Mouse (Mus musculus) gastrocnemius, postnatal 10 days (tissue): ENCODE data around the gene Cmss1. TPM values are rescaled to one million over a fixed set of nuclear protein-coding genes. Genes with fewer than 3 reads are reported as not detected.

Experiments used
- DNase-seq: peaks from one replicate; pipeline ENCODE4 v3.0.0; 2021; ENCODE audit warnings: mixed read lengths
- total RNA-seq, 2 experiments: library from RNA; stranded (reverse); gene quantifications; 2 replicates each; pipeline ENCODE4 v1.2.3; 2021

The Cmss1 gene
- total RNA-seq, 2 experiments from 2014 or later: 22.1 to 25.5 TPM

DNA sequence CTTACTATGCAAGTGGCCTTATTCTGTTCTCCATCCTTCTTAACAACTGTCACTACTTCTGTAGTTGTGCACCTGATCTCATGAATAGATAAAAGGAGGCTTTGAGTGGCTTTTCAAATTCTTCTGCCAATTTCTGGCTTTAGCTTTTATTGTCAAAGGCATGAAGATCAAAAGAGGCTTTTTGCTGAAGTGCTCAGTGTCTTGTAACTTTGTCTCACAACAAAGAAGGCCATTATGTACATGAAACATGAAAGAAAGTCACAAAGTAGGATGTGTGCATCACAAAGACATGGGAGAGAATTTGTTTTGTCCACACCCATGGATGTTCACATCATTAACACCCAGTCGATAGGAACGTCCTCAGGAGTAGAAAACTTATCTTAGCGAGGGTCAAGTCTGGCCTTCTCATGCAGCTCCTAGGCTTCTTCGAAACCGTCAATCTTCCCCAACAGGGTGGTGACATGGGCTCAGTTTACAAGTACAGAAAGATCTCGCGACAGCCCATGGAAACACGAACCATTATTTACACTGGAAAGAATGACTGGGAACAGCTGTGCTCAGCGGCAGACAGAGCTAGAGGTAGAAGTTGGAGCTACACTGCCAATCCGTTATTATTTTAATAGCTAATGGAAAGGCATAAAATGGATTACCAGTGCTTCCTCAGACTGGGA lies 133.1 kb downstream of the Cmss1 start:
- DNase-seq: no peak

DNA sequence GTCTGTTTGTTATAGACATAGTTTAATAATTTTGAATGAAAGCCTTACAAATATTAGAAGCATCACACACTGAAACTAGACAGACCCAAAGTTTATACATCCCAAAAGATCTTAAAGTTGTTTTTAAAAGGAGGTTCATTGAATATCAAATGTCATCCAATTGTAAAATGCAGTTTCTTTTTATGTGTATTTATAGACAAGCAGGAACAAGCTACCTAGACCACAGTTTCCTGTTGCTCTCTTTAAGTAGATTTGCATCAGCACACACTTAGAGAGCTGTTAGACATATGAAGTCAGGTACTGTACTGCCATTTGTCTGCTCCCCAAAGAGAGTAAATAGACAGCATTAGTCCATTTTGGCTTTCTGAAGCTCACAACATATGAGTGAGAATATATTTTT lies 135.6 kb downstream of the Cmss1 start:
- DNase-seq: no peak

DNA sequence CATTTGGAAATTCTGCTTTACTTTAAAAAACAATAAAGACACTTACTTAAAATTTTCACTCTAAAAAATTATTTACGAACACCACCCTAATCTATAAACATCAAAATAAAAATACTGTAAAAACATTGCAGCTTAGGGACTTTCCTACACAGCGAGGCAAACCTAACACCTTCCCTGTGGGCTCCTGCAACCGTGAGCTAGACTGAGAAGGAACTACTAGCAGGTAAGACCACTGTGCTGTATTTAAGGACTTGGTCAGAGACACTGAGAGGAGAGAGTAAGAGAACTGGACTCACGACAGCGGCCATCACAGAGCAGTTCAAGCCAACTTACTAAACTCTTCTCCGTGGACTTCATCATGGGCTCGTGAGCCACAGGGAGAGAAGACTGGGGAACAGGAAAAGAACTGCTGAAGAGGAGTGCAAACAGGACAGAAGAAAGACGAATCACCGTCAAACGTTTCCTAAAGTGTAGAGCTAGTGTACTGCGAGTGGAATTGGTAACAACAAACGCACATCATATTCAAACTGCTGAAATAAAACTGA lies 136.3 kb downstream of the Cmss1 start:
- DNase-seq: no peak

DNA sequence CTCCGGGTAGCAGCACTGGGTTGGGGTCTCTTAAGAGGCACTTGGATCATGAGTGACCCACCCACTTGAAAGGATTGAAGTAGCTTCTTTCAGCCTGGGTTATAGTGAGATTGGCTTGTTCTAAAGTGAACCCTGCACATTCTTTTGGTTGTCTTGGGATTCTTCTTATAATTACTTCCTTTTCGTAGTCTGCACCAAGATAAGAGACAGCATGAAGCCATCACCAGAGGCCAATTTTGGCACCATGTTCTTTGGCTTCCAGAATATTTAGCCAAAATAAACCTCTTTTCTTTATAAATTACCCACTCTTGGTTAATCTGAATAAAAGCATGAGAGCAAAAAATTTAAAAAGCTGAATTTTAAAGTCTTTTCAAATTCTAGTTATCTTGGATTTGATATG lies 136.8 kb downstream of the Cmss1 start:
- DNase-seq: no peak

DNA sequence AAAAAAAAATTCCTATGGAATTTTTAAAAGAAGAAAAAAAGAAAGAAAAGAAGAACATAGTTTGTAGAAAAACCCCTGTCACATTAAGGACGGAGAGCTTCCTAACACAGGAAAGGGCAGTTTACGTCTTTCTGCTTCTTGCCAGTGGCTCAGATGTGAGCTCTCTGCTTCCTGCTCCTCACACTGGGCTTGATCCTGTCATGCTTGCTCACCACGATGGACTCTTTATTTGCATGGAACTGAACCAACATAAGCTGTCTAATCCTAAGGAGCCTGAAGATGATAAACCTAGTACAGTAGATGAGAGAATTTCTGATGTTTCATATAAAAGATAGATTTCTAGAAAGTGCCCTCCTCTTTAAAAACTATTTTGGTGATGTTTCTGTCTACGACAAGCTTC lies 137.4 kb downstream of the Cmss1 start:
- no peak for DNase-seq

DNA sequence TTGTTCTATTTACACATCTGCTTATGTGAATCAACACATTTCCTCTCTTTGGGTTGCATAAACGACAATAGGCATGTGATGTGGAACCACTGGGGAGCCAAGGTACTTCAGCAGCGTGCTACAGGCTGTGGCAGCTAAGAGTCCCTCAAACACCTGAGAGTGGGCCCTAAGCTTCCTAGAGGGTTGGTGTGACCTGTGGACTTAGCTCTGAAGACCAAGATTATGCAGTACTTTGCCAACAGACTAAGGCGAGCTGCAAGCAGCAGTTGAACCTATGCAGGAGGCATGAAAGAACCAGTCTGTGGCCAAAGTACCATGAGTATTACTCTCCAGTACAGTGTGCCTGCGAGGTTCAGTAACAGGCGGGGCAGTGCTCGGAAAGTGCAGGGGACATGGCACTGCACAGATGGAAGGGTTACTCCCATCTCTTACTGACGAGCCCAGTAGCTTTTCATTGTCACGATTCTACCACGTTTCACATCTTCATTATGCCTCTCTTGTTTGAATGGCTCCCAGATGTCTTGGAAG lies 141.2 kb downstream of the Cmss1 start:
- no peak for DNase-seq

DNA sequence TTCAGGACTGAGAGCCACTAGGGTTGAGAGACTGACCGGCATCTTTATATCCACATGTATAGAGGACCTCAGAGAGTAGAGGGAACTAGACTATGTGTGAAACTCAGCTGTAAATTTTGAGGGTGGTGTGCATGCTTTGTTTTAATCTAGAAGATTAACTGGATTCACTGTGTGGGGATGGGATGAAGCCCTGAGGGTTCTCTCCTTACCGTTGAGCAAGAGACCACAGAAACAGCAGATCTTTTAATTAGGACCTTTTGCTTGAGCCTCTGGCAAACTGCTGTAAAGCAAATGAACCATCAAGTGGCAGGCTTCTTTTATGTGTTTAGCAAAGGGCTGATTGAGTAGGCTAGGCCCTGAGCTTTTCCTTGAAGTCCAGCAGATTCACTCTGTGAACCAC lies 150.7 kb downstream of the Cmss1 start:
- DNase-seq: no peak

DNA sequence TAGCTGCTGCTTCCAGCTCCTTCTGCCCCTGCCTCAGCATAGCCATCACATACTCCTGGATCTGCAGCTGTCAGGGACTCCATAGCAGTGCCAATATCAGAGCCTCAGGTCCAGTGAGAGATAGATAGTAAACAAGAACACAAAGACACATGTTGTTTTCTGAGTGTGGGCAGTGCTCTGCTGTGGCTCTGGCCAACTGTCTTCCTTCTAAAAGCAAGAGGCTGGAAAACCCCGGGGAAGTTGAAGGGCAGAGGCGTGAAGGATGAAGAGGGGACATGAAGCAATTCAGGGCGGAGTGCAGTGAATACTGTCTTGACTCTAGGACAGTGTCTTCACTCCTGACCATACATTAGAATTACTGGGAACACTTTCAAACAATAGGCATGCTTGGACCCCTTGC lies 151.1 kb downstream of the Cmss1 start:
- DNase-seq: no peak

DNA sequence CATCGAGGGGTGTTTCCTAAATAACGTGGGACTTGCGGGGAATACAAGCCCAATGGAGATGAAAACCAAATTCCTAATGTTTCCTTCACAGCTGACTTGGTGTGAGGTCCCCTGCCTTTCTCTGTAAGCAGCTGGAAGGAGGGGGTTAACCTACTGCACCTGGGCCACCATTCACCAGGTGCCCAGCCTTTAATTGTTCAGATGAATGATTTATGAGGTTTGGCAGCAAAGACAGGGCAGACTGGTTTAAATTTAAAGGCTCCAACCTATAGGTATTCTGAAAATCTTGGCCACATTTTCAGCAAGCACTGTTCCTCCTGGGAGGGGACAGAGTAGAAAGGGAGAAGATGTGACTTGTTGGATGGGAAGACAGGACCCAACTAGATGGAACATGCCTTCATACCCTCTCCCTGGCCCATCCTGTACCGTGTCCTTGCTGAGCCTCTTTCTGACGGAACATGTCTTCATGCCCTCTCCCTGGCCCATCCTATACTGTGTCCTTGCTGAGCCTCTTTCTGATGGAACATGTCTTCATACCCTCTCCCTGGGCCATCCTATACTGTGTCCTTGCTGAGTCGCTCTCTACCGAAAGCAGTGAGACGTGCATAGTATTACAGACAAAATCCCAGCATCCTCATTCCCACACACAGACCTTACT lies 152.4 kb downstream of the Cmss1 start:
- no peak for DNase-seq

DNA sequence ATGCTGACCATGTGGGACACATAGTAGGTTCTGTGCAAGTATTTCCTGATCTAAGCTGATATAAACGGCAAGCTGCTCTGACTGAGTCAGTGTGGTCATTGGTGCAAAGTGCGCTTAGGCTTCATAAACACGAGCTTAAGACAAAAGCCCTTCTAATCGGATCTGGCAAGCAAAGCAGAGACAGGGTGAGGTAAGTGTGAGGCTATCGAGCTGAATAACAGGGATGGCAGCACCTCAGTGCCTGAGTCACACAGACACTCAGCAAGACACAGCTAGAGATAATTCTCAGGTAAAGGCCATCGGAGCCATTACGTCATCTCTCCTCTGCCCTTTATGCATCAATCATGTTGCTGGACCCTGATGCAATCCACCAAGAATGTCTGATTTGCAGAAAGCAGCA lies 153.7 kb downstream of the Cmss1 start:
- no peak for DNase-seq

DNA sequence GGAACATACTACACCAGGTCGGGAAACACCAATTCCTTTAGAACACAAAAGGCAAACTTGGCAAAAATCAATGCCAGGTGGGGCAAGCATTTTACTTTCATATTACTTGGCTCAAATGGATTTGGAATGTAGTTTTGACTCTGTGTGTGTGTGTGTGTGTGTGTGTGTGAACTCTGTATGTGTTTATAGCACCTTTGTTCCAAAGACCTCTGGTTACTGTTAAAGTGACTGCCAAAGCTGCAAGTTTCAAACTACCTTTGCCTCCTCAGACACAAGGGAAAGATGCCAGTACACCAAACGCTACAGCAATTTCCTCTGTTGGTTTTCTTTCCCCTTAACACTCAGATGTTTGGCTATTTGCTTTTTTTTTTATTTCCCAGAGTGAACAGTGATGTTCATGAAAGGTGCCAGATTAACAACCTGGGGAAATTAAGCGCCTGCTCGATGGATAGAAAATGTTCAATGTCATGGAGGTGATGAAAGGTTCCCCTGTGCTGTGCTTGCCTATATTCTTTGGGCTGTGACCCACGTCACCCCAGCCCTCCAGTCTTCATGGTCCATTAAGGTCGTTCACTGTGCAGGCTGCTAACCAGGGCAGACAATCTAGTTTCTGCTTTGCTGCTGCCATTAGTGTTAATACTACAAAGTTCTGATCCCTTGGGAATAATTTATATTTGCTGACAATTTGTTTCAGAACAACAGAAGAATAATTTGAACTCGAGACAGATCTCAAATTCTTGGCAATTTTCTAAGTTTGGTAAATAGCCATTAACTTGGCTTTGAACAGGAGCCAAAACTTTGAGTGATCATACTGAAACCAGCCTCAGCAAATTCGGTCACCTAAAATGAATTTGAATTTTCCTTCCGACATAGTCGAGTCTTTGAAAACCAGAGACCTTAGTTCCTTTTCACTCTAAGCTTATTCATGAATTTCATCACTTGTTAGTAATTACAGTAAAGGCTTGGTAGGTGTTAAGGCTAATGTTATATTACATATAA lies 161.3 kb downstream of the Cmss1 start:
- no peak for DNase-seq

DNA sequence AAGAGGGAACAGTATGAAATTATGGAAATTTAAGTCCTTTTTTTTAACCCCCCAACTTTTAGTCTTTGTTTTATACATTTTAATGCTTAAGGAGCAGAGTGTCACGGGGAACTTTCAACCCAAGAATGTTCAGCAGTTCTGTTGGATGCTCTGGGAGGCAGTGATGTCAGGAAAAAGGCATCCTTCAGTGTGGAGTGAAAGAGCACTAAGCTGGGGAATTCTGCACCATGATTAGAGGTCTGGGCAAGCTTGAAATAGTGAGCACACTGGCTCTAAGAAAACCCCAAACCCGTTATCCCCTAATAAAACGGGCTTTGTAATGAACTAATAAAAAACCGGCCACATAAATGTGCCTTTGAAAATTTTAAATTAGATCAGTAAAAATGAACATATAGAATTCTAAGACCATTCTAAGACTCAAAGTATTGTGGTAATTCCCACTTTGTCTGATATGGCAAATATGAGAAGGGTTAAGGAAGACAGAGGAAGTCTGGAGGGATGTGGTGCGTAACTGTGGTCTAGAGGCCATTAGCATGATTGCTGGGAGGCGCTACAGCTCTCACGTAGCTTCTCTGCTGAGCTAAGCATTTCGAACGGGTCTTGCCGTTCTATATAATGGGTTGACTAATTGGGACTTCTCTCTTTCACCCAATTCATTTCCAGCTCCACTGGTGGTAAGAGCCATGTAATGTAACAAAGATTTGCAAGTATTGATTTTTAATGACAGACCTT lies 165.8 kb downstream of the Cmss1 start:
- DNase-seq: no peak

DNA sequence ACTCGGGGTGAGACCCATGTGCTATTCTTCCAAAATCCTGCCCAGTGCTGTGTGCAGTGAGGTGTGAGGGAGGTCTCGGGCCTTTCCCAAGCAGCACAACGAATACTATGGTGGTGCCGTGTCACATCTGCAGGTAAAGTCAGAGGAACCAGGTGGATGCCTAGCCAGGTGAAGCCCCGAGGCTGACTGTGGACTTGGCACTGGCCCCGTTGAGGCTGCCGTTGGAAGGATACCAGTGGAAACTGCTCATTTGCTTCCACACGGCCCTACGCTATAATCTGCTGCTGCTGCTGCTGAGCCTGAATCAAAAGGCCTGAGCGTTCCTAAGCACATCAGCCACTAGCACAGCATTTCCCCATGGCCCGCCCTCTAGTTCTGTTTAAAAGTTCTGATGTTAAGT lies 167.5 kb downstream of the Cmss1 start:
- peak; percentile 20 for DNase-seq

DNA sequence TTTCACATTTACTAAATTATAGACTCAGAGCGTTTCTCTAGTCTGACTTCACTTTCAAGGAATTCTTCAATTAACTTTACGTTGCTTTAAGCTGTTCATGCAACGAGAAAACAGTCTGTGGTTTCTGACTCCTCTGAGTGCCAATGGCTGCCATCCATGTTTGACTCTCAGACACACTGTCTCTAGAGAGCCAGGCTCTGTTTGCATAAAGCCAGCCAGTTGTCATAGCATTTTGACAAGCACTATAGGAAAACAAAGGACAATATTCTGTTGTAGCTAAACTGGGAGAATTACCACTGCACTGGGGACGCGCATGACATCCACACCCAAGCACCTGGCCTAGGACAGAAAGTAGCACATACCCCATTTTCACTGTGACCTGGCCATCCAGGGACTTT lies 168.4 kb downstream of the Cmss1 start:
- no peak for DNase-seq

DNA sequence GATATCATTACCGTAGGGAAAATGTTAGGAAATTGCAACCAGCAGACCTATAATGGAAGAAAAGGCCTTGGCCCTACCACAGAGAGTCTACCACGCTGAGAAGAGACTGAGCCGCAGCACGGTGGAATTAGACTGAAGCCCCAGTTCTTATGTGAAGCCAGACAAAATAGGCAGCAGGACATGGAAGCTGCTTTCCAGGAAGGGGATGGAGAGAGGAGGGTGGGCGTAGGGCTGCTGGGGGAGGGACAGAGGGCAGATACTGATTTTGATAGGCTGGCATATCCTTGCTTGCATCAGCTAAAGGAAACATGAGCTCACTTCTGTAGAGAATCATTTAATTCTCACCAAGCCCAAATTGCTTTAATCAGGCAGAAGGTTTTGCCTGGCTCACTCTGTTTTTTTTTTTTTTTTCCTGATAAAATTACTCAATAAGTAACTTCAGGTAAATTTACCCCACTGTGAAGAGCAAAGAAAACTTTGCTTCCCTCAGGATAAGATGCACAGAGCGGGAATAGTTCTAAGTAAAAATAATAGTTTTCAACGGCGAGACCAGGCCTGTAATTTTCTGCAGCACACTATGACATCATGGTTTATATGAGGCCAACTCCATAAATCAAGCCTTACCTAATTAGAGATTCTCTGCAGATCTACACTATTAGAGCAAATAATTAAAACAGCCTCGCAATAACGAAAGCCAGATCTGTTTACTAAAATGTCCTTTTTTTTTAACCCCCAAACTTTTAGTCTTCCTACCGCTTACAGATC lies 169.0 kb downstream of the Cmss1 start:
- DNase-seq: no peak

DNA sequence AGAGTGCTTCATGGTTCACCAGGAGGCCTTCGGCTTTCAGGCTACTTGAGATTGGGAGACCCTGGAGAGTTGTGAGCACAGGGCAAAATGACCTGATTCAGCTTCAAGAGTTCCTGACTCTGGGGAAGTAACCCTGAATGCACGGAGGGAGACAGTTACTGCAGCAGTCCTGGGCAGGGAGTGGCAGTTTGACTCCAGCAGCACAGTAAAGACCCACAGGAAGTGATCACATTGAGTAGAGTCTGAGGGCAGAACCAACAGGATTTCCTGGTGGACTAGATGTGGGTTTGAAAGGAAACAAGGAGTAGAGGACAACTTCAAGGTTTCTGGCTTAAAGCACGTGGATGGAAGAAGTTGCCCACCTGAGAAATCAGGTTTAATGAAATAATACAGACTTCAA lies 172.0 kb downstream of the Cmss1 start:
- DNase-seq: no peak

DNA sequence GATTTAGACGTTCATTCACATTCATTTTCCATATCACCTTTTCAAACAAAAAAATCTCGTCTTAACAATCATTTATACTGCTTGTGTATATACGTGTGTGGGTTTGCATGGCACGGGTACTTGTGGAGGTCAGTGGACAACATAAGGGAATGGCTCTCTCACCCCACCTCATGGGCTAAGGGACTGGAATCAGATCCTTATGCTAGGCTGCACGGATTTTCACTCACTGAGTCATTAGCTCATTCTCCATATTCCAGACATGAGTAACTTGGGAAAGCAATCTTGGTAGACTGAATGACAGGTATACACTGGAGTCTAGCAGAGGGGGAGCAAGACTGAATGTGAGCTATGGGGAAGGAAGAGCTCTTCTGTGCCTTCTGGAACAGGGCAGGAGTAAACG lies 173.0 kb downstream of the Cmss1 start:
- no peak for DNase-seq

DNA sequence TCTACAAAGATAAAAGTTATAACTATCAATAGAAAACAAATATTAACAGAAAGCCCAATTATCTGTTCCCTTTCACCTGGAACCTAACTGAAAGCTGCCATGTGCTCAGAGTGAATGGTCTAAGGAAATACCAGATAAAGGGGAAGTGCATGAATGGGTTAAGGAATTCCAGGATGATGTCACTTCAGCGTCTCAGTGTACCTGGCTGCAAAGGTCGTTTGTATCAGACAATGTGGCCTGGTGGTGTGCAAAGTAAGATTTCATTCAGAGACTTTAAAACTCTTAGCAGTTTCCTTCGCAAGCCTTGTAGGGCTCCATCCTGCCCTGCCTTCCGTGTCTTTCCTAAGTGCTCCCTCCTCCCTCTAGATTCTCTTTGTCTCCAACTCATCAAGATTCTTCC lies 173.5 kb downstream of the Cmss1 start:
- DNase-seq: no peak

DNA sequence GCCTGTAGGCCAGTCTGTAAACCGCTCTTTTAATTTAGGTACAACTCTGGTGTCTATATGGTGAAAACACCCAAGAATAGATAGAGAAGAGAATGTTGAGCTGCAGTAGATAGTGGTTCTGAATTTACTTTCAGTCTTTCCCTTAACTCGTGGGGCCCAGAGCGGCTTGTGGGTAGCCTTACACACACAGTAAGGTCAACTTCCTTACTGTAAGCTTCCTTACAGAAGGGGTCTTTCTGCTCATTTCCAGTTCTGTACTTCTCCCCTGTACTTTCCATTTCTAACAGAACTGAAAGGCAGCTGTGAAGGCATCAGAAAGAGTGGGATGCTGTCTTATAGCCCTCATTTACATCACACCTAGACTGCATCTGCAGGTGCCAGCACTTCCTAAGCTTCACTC lies 175.4 kb downstream of the Cmss1 start:
- no peak for DNase-seq

DNA sequence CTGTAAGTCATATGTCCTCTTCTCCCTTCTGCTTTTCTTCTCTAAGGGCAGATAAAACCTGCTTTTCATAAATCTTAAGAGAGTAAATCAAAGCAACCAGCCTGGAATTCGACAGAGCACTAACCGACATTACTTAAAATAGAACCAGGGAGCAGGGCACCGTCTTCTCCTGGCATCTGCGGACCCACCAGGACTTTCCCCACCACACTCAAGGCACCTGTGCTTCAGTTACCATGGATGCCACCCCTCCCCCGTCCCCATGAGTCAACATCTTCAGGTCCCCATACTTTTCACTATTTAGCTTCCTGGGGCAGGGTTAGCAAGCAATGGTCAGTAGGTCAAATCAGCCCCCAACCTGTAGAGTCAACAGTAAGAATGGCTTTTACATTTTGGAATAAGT lies 177.7 kb downstream of the Cmss1 start:
- DNase-seq: no peak
